Mouse (Mus musculus) spleen, adult 2 months (tissue): ENCODE measurements around the gene Mrgprf. TPM values are rescaled to one million over a fixed set of nuclear protein-coding genes. Genes with fewer than 3 reads are reported as not detected.

Source experiments
- DNase-seq, 2 experiments: peaks; one replicate each; pipeline versions ENCODE4 v3.0.0 to v3.0.0-alpha.2; 2012 to 2021; ENCODE audit warnings: low spot score in 2 of 2, low read depth in 1 of 2
- H3K27ac ChIP-seq: fragments of 200-500 bp; 2 replicates; pipeline ENCODE4 v1.5.1; 2012; ENCODE audit warnings: low read length, inconsistent platforms; ENCODE audit not compliant: insufficient read depth
- H3K27me3 ChIP-seq: fragments of 200-500 bp; 2 replicates; pipeline ENCODE4 v1.6.1; 2012; ENCODE audit warnings: mild to moderate bottlenecking, moderate library complexity, low read length, inconsistent platforms; ENCODE audit not compliant: control insufficient read depth, insufficient read depth
- H3K36me3 ChIP-seq: fragments of 200-500 bp; 2 replicates; pipeline ENCODE4 v1.6.1; 2012; ENCODE audit warnings: mild to moderate bottlenecking, low read length, inconsistent platforms; ENCODE audit not compliant: control insufficient read depth, insufficient read depth
- H3K4me1 ChIP-seq: fragments of 200-500 bp; 2 replicates; pipeline ENCODE4 v1.6.1; 2011; ENCODE audit warnings: inconsistent platforms; ENCODE audit not compliant: control insufficient read depth, insufficient read depth, insufficient read length
- H3K4me3 ChIP-seq: fragments of 200-500 bp; 2 replicates; pipeline ENCODE4 v1.5.1; 2011; ENCODE audit warnings: mild to moderate bottlenecking, inconsistent platforms; ENCODE audit not compliant: insufficient read depth, insufficient read length; ENCODE audit errors: extremely low read depth
- CTCF ChIP-seq: fragments of 200-500 bp; IDR thresholded peaks from 2 replicates; pipeline ENCODE4 v1.5.1; 2011; ENCODE audit warnings: mild to moderate bottlenecking, inconsistent platforms; ENCODE audit not compliant: insufficient read depth, insufficient read length, insufficient replicate concordance; ENCODE audit errors: extremely low read depth
- POLR2A ChIP-seq: fragments of 200-500 bp; IDR thresholded peaks from 2 replicates; pipeline ENCODE4 v1.6.1; 2011; ENCODE audit warnings: low read depth, low read length, inconsistent platforms
- WGBS: fragments of 180-500 bp; shearing (Covaris S2); methylation state at CpG from one replicate; pipeline ENCODE4 v1.1.7; 2018; 5-methylcytosine and 5-hydroxymethylcytosine counted together
- polyA plus RNA-seq: library from polyadenylated mRNA; depleted of rRNA; stranded (reverse); fragments of >200 nt; gene quantifications from 2 replicates; pipeline ENCODE4 v1.2.3, GENCODE M21; 2012

Gene Mrgprf
- polyA plus RNA-seq, 1 experiment, result 2.2 TPM

DNA sequence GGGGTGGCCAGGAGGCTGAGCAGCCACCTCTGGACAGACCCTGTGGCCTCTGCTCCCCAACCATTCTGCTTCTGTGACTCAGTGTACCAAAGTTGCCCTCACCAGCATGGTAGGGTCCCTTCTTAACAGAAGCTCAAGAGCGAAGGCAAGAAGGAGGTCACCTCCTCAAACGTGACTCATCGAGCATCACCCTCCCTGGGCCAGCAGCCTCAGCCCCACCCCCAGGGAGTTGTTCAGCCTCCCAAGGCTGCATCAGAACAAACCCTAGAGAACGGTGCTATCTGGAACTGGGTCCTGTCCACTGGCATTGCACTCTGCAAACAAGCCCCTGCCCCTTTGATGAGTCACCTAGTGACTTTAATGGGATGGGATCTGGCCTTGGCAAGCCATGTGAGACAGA lies 8.2 kb downstream of the Mrgprf start:
- Histone ChIP-seq H3K27me3 (no peaks in the 10 kb centered on the region), H3K4me3 (no peak overlapping the region), H3K27ac (no peak overlapping the region), H3K36me3 (no peaks in the 10 kb centered on the region), H3K4me1 (no peaks in the 10 kb centered on the region)
- no peak for TF ChIP-seq POLR2A
- WGBS, result 58% methylated on average over 4 of the region's 4 CpGs
- DNase-seq, result no peak

DNA sequence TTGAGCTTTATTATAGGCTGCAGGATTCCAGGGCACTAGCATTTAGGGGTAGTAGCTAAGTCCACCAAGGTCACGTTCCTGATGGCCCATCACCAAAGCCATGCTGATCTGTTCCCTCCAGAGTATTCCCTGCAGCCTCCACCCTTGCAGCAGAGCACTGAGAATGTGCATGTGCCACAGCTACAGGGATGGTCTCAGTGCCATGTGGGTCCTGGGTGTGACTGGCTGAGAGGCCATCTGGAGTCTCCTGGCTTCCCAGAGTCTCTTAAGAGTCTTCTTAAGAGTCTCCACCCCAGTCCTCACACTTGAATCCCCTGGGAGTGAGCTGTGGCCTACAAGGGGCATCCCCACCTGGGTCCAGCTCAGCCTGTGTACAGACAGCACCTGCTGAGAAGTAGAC lies 9.2 kb downstream of the Mrgprf start:
- H3K27me3 ChIP-seq, result no peaks in the 10 kb centered on the region
- WGBS, result 65% methylated on average over 1 of the region's 1 CpGs
- TF ChIP-seq CTCF (no peak), POLR2A (no peak)
- no peak for DNase-seq
- no peaks in the 10 kb centered on the region for H3K4me1 ChIP-seq
- H3K27ac ChIP-seq, result no peak overlapping the region
- H3K36me3 ChIP-seq, result no peaks in the 10 kb centered on the region
- H3K4me3 ChIP-seq, result no peak overlapping the region

DNA sequence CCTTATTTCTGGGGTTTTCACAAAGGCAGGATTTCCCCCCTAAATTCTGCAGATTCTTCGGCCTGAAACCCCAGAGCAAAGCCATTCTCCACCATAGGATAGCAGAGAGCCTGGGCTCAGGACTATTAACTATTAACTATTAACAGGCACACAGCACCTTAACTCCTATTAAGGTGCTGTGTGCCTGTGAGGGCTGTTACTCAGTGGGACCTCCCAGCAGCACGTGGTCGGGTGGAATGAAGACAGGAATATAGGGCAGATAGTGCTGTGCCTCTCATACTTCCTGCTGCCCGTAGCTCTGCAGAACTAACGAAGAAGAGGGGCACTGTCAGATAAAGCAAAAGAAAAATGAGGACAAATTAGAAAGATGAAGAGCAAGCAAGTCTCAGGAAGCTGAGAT lies 9.9 kb downstream of the Mrgprf start:
- TF ChIP-seq CTCF (no peak), POLR2A (no peak)
- H3K4me3 ChIP-seq, result no peak overlapping the region
- no peak overlapping the region for H3K27ac ChIP-seq
- DNase-seq, result no peak
- 60% methylated on average over 5 of the region's 5 CpGs for WGBS
- no peaks in the 10 kb centered on the region for H3K27me3 ChIP-seq
- H3K4me1 ChIP-seq, result no peaks in the 10 kb centered on the region
- no peaks in the 10 kb centered on the region for H3K36me3 ChIP-seq

DNA sequence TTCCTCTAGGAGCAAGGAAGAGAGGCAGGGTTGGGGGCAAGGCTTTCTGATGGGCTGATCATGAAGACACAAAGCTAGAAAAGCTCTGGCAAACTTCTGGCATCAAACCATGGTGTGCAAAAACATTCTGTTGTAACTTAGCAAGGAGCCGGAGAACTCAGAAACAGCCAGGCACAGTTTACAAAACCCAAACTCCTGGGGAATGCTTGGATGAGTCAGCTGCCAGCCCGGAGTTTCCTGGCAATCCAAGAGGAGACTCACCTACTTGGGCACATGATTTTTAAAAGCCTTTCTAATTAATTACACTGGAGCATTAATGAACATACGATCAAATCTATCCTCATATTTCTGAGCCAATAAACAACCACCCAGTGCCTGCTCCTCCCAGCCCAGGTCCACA lies 11.5 kb downstream of the Mrgprf start:
- H3K27me3 ChIP-seq, result no peaks in the 10 kb centered on the region
- no peaks in the 10 kb centered on the region for H3K4me1 ChIP-seq
- H3K27ac ChIP-seq, result no peak overlapping the region
- DNase-seq, result no peak
- TF ChIP-seq CTCF (no peak), POLR2A (no peak)
- no peaks in the 10 kb centered on the region for H3K36me3 ChIP-seq
- WGBS, result 86% methylated on average over 3 of the region's 3 CpGs
- no peak overlapping the region for H3K4me3 ChIP-seq

DNA sequence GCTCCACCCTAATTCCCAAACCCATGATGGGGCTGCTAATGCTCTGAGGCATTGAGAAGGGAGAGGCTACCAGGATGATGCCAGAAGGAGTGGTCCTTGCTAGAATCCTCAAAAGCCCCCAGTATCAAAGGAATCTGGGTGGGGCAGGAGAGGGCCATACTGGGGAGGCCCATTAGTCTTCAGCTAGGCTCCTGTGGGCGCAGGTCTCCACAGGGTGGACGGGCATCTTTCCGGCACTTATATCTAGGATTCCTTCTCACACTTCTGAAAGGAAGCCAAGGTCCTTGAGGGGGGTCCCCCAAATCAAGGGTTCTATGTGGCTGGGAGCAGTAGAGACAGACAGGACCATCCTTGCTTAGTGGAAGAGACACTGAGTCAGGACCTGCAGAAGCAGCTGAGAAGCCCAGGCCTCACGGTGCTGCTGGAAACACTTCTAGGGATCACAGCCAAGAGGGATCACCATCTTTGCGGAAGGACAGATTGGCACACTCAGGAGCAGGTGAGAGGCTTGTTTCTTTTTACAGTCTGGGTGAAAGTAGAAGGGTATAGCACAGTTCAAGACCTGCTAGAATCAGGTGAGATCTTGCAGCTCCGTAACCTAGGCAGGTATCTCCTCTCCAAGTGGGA lies 14.3 kb downstream of the Mrgprf start, which contains the start of gene Mrgprd:
Gene Mrgprd (plus strand): TSS at position 51 of the 627 bp plus-strand sequence.
- Histone ChIP-seq H3K27ac (no peak within 1 kb of the TSS), H3K27me3 (no peaks in the 10 kb centered on the region), H3K4me3 (no peak within 1 kb of the TSS), H3K4me1 (no peaks in the 10 kb centered on the region), H3K36me3 (no peaks in the 10 kb centered on the region)
- no peak for TF ChIP-seq CTCF
- TF ChIP-seq POLR2A, result no peak
- DNase-seq, result no peak
- 93% methylated on average over 6 of the region's 6 CpGs for WGBS

DNA sequence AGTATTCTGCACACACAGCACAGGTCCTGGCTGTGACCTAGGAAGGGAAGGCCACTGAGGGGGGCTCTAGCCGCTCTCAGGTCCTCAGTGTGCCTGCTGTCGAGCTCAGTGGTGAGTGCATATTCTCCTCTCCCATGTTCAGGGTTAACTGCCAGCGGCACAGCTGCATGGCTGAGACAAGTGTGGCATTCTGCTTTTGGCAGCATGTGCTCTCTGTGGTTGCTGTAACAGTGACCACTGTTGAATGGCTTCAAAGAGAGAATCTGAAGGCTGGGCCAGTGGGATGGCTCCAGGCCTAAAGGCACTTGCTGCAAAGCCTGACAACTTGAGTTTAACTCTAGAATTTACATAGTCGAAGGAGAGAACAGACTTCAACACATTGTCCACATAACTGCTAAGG lies 16.9 kb downstream of the Mrgprf start:
- H3K27ac ChIP-seq, result no peak overlapping the region
- H3K36me3 ChIP-seq, result no peaks in the 10 kb centered on the region
- no peaks in the 10 kb centered on the region for H3K4me1 ChIP-seq
- WGBS, result 76% methylated on average over 4 of the region's 4 CpGs
- TF ChIP-seq CTCF (no peak), POLR2A (no peak)
- no peaks in the 10 kb centered on the region for H3K27me3 ChIP-seq
- H3K4me3 ChIP-seq, result no peak overlapping the region
- DNase-seq, result no peak

DNA sequence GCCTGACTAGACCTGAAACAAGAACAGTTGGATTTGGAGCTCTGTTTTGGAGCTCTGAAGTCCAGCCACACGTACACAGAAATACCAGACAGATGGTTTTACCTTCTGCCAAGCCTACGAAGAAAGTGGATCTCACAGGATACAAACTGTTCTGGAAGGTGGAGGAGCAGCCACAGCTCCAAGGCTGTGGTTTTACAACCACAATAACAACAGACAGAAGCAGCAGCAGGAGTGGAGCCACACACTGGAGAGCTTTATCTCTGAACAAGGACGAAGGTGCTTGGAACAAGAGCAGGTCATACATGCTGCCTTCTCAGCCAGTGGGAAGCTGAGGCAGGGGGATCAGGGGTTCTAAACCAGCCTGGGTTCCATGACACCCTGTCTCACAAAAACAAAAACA lies 18.9 kb downstream of the Mrgprf start:
- TF ChIP-seq CTCF (no peak), POLR2A (no peak)
- Histone ChIP-seq H3K4me3 (no peak overlapping the region), H3K27ac (no peak overlapping the region), H3K36me3 (no peaks in the 10 kb centered on the region), H3K4me1 (no peaks in the 10 kb centered on the region), H3K27me3 (no peaks in the 10 kb centered on the region)
- 53% methylated on average over 3 of the region's 3 CpGs for WGBS
- DNase-seq, result no peak
